Mouse (Mus musculus) gastrocnemius, adult 18-20 months (tissue): Measurements from ENCODE around the gene Olfr972. TPM values are rescaled to one million over a fixed set of nuclear protein-coding genes. Genes with fewer than 3 reads are reported as not detected.
"Not testable (repeated sequence)": the region's sequence is repeated elsewhere in the genome, so short reads cannot be mapped to it uniquely, and the experiment has no call there.

Experiments
- DNase-seq: peaks from one replicate; pipeline ENCODE4 v3.0.0; 2021; ENCODE audit warnings: low spot score
- long read RNA-seq, 2 experiments: library from polyadenylated mRNA; stranded (forward); transcript quantifications; one replicate each; pipeline ENCODE4 v2.0.0; 2021
- total RNA-seq, 2 experiments: library from RNA; stranded (reverse); gene quantifications; 2 replicates each; pipeline ENCODE4 v1.2.3; 2021

Olfr972 gene
- total RNA-seq: not detected
- long read RNA-seq, experiment 1: 0 reads
- long read RNA-seq, experiment 2: 0 reads

- no peak for DNase-seq
These were observed at the start of gene Olfr972 for GRCm38 (mm10) chr9:39866122-39866521. Olfr972 (plus strand) TSS chr9:39866422.

- not testable (repeated sequence) for DNase-seq
These were observed 29.6 kb upstream of the Olfr972 start, which contains the start of gene Olfr971 for GRCm38 (mm10) chr9:39836576-39836975. Olfr971 (plus strand) TSS chr9:39836876.

GRCm38 (mm10) chr9:39871986-39872385, 5.8 kb downstream of the Olfr972 start:
- DNase-seq: not testable (repeated sequence)

GRCm38 (mm10) chr9:39877541-39878396, 11.5 kb downstream of the Olfr972 start:
- not testable (repeated sequence) for DNase-seq

- no peak for DNase-seq
These were observed 38.9 kb downstream of the Olfr972 start for GRCm38 (mm10) chr9:39905106-39905505.

DNA sequence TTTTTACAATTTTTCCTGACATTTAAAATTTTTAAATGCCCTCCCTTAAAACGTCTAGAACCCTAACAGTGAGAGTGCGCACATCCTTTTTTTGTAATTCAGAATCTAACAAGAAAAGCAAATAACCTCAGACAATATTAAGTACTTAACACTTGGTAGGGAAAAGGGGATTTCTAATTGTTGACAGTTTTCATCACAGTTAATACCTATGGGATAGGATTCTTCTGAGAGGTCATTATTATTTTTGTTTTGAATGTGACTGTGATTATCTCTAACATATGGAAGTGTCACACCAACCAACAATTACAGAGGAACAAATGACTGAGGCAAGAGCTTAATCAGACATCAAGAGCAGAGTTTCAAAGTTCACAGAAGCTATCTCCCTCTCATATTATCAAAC, 40.8 kb downstream of the Olfr972 start, which contains the start of gene Olfr229:
Gene Olfr229 (plus strand): TSS at position 301 of the 400 bp plus-strand sequence.
- DNase-seq: no peak

DNA sequence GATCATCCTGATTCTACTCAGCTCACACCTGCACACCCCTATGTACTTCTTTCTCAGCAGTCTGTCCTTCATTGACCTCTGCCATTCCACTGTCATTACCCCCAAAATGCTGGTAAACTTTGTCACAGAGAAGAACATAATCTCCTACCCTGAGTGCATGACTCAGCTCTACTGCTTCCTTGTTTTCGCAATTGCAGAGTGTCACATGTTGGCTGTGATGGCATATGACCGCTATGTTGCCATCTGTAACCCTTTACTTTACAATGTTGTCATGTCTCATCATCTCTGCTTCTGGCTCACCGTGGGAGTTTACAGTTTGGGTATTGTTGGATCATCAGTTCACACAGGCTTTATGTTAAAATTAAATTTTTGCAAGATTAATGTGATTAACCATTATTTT, 43.7 kb downstream of the Olfr972 start:
- DNase-seq: no peak

Other genes with a start within 250 kb of the Olfr972 start
- gene Olfr960, start 245.0 kb upstream of the Olfr972 start, total RNA-seq: not detected
- not detected for gene Olfr961, start 221.3 kb upstream of the Olfr972 start, total RNA-seq
- gene Olfr963, start 199.2 kb upstream of the Olfr972 start, total RNA-seq: not detected
- gene Olfr149, start 159.3 kb upstream of the Olfr972 start, total RNA-seq: not detected
- gene Olfr965, start 155.1 kb upstream of the Olfr972 start, total RNA-seq: not detected
- gene Olfr150, start 135.4 kb upstream of the Olfr972 start, total RNA-seq: not detected
- not detected for gene Olfr967, start 120.2 kb upstream of the Olfr972 start, total RNA-seq
- gene Olfr968, start 83.2 kb upstream of the Olfr972 start, total RNA-seq: not detected
- gene Olfr969, start 75.5 kb upstream of the Olfr972 start, total RNA-seq: not detected
- gene Olfr970, start 57.6 kb upstream of the Olfr972 start, total RNA-seq: not detected
- gene Olfr971, start 29.5 kb upstream of the Olfr972 start, total RNA-seq: not detected
- gene Olfr229, start 40.9 kb downstream of the Olfr972 start, total RNA-seq: not detected
- not detected for gene Olfr974, start 71.1 kb downstream of the Olfr972 start, total RNA-seq
- not detected for gene Olfr975, start 85.6 kb downstream of the Olfr972 start, total RNA-seq
- gene Olfr976, start 94.7 kb downstream of the Olfr972 start, total RNA-seq: not detected
- gene Olfr978, start 125.7 kb downstream of the Olfr972 start, total RNA-seq: not detected
- not detected for gene Olfr979, start 137.0 kb downstream of the Olfr972 start, total RNA-seq
- gene Olfr980, start 143.2 kb downstream of the Olfr972 start, total RNA-seq: not detected
- gene Olfr981, start 155.0 kb downstream of the Olfr972 start, total RNA-seq: not detected
- gene Olfr982, start 207.4 kb downstream of the Olfr972 start, total RNA-seq: not detected
- gene Olfr983, start 227.2 kb downstream of the Olfr972 start, total RNA-seq: not detected
- not detected for gene Olfr984, start 247.8 kb downstream of the Olfr972 start, total RNA-seq